Mouse (Mus musculus) CH12.LX (cell line): ENCODE data around the gene Sdccag8. TPM values are rescaled to one million over a fixed set of nuclear protein-coding genes. Genes with fewer than 3 reads are reported as not detected.

Source experiments
- DNase-seq: peaks from one replicate; pipeline ENCODE4 v3.0.0-alpha.2; 2013; ENCODE audit errors: extremely low read depth
- H3K27ac ChIP-seq: 2 replicates; pipeline ENCODE4 v1.5.1; 2012; ENCODE audit warnings: low read depth, mild to moderate bottlenecking, control low read depth, moderate library complexity; ENCODE audit not compliant: insufficient read depth
- H3K27me3 ChIP-seq: replicated peaks from 2 replicates; pipeline ENCODE3; 2012; ENCODE audit warnings: inconsistent platforms
- H3K36me3 ChIP-seq, 2 experiments: replicated peaks in 1 of 2; 2 replicates each; pipeline versions ENCODE3 to v1.6.1; 2012; ENCODE audit warnings: inconsistent platforms in 1 of 2, low read length in 1 of 2, mild to moderate bottlenecking in 1 of 2, mixed read lengths in 1 of 2, moderate library complexity in 1 of 2; ENCODE audit not compliant: control insufficient read depth in 1 of 2, insufficient read depth in 1 of 2
- H3K4me1 ChIP-seq, 2 experiments: 2 replicates each; pipeline ENCODE4 v1.6.1; 2012; ENCODE audit warnings: inconsistent platforms in 1 of 2, moderate library complexity in 1 of 2; ENCODE audit not compliant: insufficient read depth in 2 of 2, control insufficient read depth in 1 of 2
- H3K4me2 ChIP-seq: 2 replicates; pipeline ENCODE4 v1.6.1; 2012; ENCODE audit warnings: low read depth, mild to moderate bottlenecking, control low read depth; ENCODE audit not compliant: poor library complexity, insufficient read depth, severe bottlenecking
- H3K4me3 ChIP-seq, 3 experiments: fragments of 150-350 bp in 1 of 3; sonication (generic) in 1 of 3; replicated peaks in 1 of 3; 2 replicates each; pipeline versions ENCODE3 to v1.5.1; 2011 to 2012; ENCODE audit warnings: low read depth in 2 of 3, low read length in 2 of 3, mild to moderate bottlenecking in 2 of 3, moderate library complexity in 2 of 3, control low read depth in 1 of 3, improper control_type of control experiment in 1 of 3, inconsistent platforms in 1 of 3, mixed read lengths in 1 of 3; ENCODE audit not compliant: poor library complexity in 1 of 3
- H3K79me2 ChIP-seq: replicated peaks from 2 replicates; pipeline ENCODE4 v1.6.1; 2012; ENCODE audit warnings: mild to moderate bottlenecking, moderate library complexity; ENCODE audit not compliant: control insufficient read depth, poor library complexity, insufficient read depth, severe bottlenecking; ENCODE audit errors: extremely low read depth
- H3K9ac ChIP-seq: 2 replicates; pipeline ENCODE4 v1.6.1; 2012; ENCODE audit warnings: low read depth, mild to moderate bottlenecking, control low read depth, moderate library complexity; ENCODE audit not compliant: insufficient read depth
- H3K9me3 ChIP-seq: replicated peaks from 2 replicates; pipeline ENCODE3; 2012; ENCODE audit warnings: low read length, inconsistent platforms, mixed read lengths
- BHLHE40 ChIP-seq: IDR thresholded peaks from 2 replicates; pipeline ENCODE4 v1.6.1; 2011; ENCODE audit warnings: mild to moderate bottlenecking, low read depth, low read length, improper control_type of control experiment
- CHD2 ChIP-seq: IDR thresholded peaks from 2 replicates; pipeline ENCODE4 v1.6.1; 2011; ENCODE audit warnings: low read length, improper control_type of control experiment
- CTCF ChIP-seq, 2 experiments: IDR thresholded peaks in 1 of 2; conservative IDR thresholded peaks in 1 of 2; 2 replicates each; pipeline ENCODE4 v1.5.1; 2011 to 2012; ENCODE audit warnings: low read depth in 2 of 2, low read length in 2 of 2, improper control_type of control experiment in 1 of 2, inconsistent platforms in 1 of 2, mild to moderate bottlenecking in 1 of 2, moderate library complexity in 1 of 2
- ELF1 ChIP-seq: IDR thresholded peaks from 2 replicates; pipeline ENCODE4 v1.6.1; 2014; ENCODE audit warnings: low read depth, mild to moderate bottlenecking, inconsistent platforms, low read length, improper control_type of control experiment
- ETS1 ChIP-seq: conservative IDR thresholded peaks from 2 replicates; pipeline ENCODE4 v1.6.1; 2012; ENCODE audit warnings: low read depth, mild to moderate bottlenecking, inconsistent platforms, low read length, improper control_type of control experiment, moderate library complexity
- JUND ChIP-seq: conservative IDR thresholded peaks from 2 replicates; pipeline ENCODE4 v1.6.1; 2011; ENCODE audit warnings: low read depth, low read length, improper control_type of control experiment
- MAFK ChIP-seq: IDR thresholded peaks from 2 replicates; pipeline ENCODE4 v1.6.1; 2011; ENCODE audit warnings: low read length, improper control_type of control experiment; ENCODE audit not compliant: insufficient replicate concordance
- MAX ChIP-seq: IDR thresholded peaks from 2 replicates; pipeline ENCODE4 v1.6.1; 2011; ENCODE audit warnings: low read length, improper control_type of control experiment
- MXI1 ChIP-seq: IDR thresholded peaks from 2 replicates; pipeline ENCODE4 v1.6.1; 2011; ENCODE audit warnings: mild to moderate bottlenecking, low read depth, low read length, improper control_type of control experiment
- MYC ChIP-seq: IDR thresholded peaks from 2 replicates; pipeline ENCODE4 v1.6.1; 2011; ENCODE audit warnings: low read depth, mild to moderate bottlenecking, improper control_type of control experiment, low read length
- NRF1 ChIP-seq: IDR thresholded peaks from 2 replicates; pipeline ENCODE4 v1.6.1; 2014; ENCODE audit warnings: low read depth, mild to moderate bottlenecking, inconsistent platforms, low read length, improper control_type of control experiment, moderate library complexity
- PAX5 ChIP-seq: IDR thresholded peaks from 2 replicates; pipeline ENCODE4 v1.6.1; 2012; ENCODE audit warnings: low read length, inconsistent platforms, mixed read lengths
- POLR2AphosphoS2 ChIP-seq: IDR thresholded peaks from 2 replicates; pipeline ENCODE4 v1.6.1; 2011; ENCODE audit warnings: low read depth, low read length, improper control_type of control experiment
- RAD21 ChIP-seq: IDR thresholded peaks from 2 replicates; pipeline ENCODE4 v1.6.1; 2011; ENCODE audit warnings: low read depth, mild to moderate bottlenecking, low read length, improper control_type of control experiment, moderate library complexity
- SIN3A ChIP-seq: IDR thresholded peaks from 2 replicates; pipeline ENCODE4 v1.6.1; 2012; ENCODE audit warnings: low read length, improper control_type of control experiment, inconsistent platforms
- SMC3 ChIP-seq: IDR thresholded peaks from 2 replicates; pipeline ENCODE4 v1.6.1; 2011; ENCODE audit warnings: low read depth, low read length, improper control_type of control experiment
- TCF12 ChIP-seq: IDR thresholded peaks from 2 replicates; pipeline ENCODE4 v1.6.1; 2014; ENCODE audit warnings: low read depth, mild to moderate bottlenecking, inconsistent platforms, low read length, improper control_type of control experiment
- USF1 ChIP-seq: IDR thresholded peaks from 2 replicates; pipeline ENCODE4 v1.6.1; 2014; ENCODE audit warnings: low read depth, mild to moderate bottlenecking, inconsistent platforms, low read length, improper control_type of control experiment
- USF2 ChIP-seq: conservative IDR thresholded peaks from 2 replicates; pipeline ENCODE4 v1.6.1; 2011; ENCODE audit warnings: low read depth, low read length, improper control_type of control experiment
- ZC3H11A ChIP-seq: IDR thresholded peaks from 2 replicates; pipeline ENCODE4 v1.6.1; 2012; ENCODE audit warnings: low read depth, mild to moderate bottlenecking, inconsistent platforms, low read length, improper control_type of control experiment
- ZKSCAN1 ChIP-seq: IDR thresholded peaks from 2 replicates; pipeline ENCODE4 v1.6.1; 2012; ENCODE audit warnings: low read depth, inconsistent platforms, low read length, improper control_type of control experiment, borderline replicate concordance
- dilution Hi-C: fragments of 300-500 bp; cut with MboI; formaldehyde crosslinking; loops from 2 replicates; pipeline ENCODE4 v1.14.3; 2020; ENCODE audit warnings: low sequenced_read_pairs; ENCODE audit not compliant: extremely low pct_unique_long_range_greater_than_20kb, extremely low pct_ligation_motif_present
- in situ Hi-C: fragments of 300-500 bp; cut with MboI; formaldehyde crosslinking; loops from 3 replicates; pipeline ENCODE4 v1.14.3; 2019; ENCODE audit warnings: low sequenced_read_pairs, low pct_ligation_motif_present, low pct_unique_long_range_greater_than_20kb, mixed read lengths
- polyA plus RNA-seq: library from polyadenylated mRNA; unstranded; fragments of >175 nt; gene quantifications from 2 replicates; pipeline ENCODE4 v1.2.1, GENCODE M21; 2012; ENCODE audit warnings: low read depth; ENCODE audit not compliant: insufficient read length
- total RNA-seq, 2 experiments: library from RNA; depleted of rRNA; stranded (reverse); fragments of 300-350 nt in 1 of 2; fragments of >200 nt in 1 of 2; gene quantifications; 2 replicates each; pipeline ENCODE4 v1.2.3; 2012 to 2014

The Sdccag8 gene
- total and polyA plus RNA-seq, 3 experiments: 10.7 to 18.7 (median 10.9) TPM

DNA sequence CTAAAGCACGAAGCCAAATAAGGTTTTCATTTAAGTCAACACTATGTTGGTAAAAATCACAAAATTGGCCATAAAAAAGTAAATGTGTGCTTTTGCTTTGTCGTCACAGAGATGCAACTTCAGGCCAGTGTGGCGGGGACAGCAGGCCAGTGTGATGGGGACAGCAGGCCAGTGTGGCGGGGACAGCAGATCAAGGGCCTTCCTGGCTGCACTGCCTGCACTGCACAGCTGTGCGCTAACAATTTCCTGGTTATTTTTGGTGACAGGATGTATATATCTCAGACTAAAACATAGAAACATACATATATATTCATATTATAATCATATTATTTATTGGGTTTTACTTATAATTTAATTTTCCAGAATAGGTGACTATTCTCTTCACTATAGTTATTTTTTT, 71.5 kb downstream of the Sdccag8 start:
- Histone ChIP-seq H3K4me2 (no peak overlapping the region), H3K9ac (no peak overlapping the region), H3K9me3 (no peaks in the 10 kb centered on the region), H3K4me3 (no peak overlapping the region), H3K4me1 (no peaks in the 10 kb centered on the region), H3K79me2 (no peaks in the 10 kb centered on the region), H3K36me3 (peaks cover 9 to 39% of the 10 kb centered on the region in 2 experiments), H3K27ac (no peak overlapping the region), H3K27me3 (no peaks in the 10 kb centered on the region)
- in situ Hi-C loops (loop anchor here (10.0 to 25.0 kb wide), 2 partner anchors 299 to 801 kb away; no protein-coding TSS in a partner anchor), dilution Hi-C loops (no loop called here)
- DNase-seq: no peak
- TF ChIP-seq MAFK: no peak

DNA sequence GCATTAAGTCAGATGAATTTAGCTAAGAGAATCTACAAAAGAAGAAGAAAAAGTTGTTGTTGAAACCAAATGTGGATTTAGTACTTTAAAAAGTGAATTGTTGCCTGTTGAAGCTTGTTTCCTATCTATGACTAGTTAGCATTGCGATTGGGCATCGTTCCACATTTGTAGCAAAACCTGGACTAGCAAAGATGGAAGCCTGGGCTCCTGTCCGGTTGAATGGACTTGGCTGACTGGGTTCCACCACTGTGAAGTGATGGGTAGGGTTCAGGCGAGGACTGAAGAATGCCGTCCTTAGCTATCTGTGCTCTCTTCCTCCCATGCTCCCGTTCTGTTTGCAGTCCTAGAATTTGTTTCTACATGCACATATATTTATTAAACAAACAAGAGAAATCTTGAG, 89.3 kb downstream of the Sdccag8 start:
- Histone ChIP-seq H3K27ac (no peak overlapping the region), H3K79me2 (no peaks in the 10 kb centered on the region), H3K36me3 (peaks cover 0 to 14% of the 10 kb centered on the region in 2 experiments), H3K9ac (no peak overlapping the region), H3K4me3 (no peak overlapping the region), H3K9me3 (peaks cover 2% of the 10 kb centered on the region), H3K27me3 (no peaks in the 10 kb centered on the region), H3K4me1 (no peaks in the 10 kb centered on the region), H3K4me2 (no peak overlapping the region)
- no peak for DNase-seq
- dilution Hi-C loops (no loop called here), in situ Hi-C loops (no loop called here)
- TF ChIP-seq ZKSCAN1: no peak
- TF ChIP-seq CHD2: no peak
- TF ChIP-seq NRF1: no peak
- no peak for TF ChIP-seq TCF12
- no peak for TF ChIP-seq POLR2AphosphoS2
- no peak for TF ChIP-seq ETS1
- TF ChIP-seq CTCF (conservative IDR thresholded peaks at IDR 0.05 in 1 of 2, IDR thresholded peaks at IDR 0.05 in 1 of 2; ENCODE audit: low read depth in 2 of 2, low read length in 2 of 2): no peak
- TF ChIP-seq MYC: no peak
- no peak for TF ChIP-seq ZC3H11A
- no peak for TF ChIP-seq RAD21

DNA sequence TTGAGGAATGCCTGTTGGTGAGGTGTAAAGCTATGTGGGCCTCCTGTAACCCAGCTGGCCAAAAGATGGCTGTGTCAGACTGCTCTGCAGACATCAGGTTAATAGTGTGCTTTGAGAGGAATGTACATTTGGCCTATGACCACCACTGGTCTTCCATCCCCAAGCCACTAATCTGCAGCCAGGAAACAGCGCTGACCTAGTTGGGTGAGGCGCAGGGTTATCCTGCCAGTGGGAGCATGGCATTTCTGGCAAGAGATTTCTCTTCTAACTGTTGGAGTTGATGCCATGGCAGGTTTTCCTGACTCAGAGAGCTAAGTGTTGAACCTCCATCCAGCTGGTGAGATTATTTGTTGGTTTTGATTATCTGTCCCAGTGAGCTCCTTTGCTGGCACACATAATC, 101.5 kb downstream of the Sdccag8 start:
- H3K36me3 ChIP-seq: peaks cover 4 to 7% of the 10 kb centered on the region in 2 experiments
- no peak overlapping the region for H3K4me2 ChIP-seq
- TF ChIP-seq CTCF (conservative IDR thresholded peaks at IDR 0.05 in 1 of 2, IDR thresholded peaks at IDR 0.05 in 1 of 2; ENCODE audit: low read depth in 2 of 2, low read length in 2 of 2) (no peak), SIN3A (no peak), PAX5 (no peak), BHLHE40 (no peak), MAX (no peak), USF2 (no peak), USF1 (no peak), MXI1 (no peak), MAFK (no peak), SMC3 (no peak), TCF12 (no peak), ZC3H11A (no peak), JUND (no peak), MYC (no peak), ELF1 (no peak)
- TF ChIP-seq, all 38 proteins: peak for 0
- Histone ChIP-seq H3K79me2 (no peaks in the 10 kb centered on the region), H3K9me3 (no peaks in the 10 kb centered on the region), H3K4me3 (no peak overlapping the region), H3K27ac (no peak overlapping the region), H3K9ac (no peak overlapping the region), H3K4me1 (no peaks in the 10 kb centered on the region), H3K27me3 (no peaks in the 10 kb centered on the region)
- no peak for DNase-seq
- in situ Hi-C loops: no loop called here
- dilution Hi-C loops: no loop called here
